Mouse (Mus musculus): ENCODE measurements around the gene Zfp865. TPM values are rescaled to one million over a fixed set of nuclear protein-coding genes. Genes with fewer than 3 reads are reported as not detected.
A peak's percentile ranks its signal among the peaks of the same experiment; 100 is the strongest.
"Not testable (repeated sequence)": the region's sequence is repeated elsewhere in the genome, so short reads cannot be mapped to it uniquely, and the experiment has no call there.

Zfp865 gene
- 10 to 100 TPM; 11.5 to 14.0 TPM for total RNA-seq (2021)
- long read RNA-seq, experiment 1, partial matches to known transcripts = 0 of 1 reads
- long read RNA-seq, experiment 1, other reads (novel, unspliced or antisense) = 0 of 1 reads
- long read RNA-seq, experiment 2, partial matches to known transcripts = 0 of 1 reads
- long read RNA-seq, experiment 2, other reads (novel, unspliced or antisense) = 0 of 1 reads

DNA sequence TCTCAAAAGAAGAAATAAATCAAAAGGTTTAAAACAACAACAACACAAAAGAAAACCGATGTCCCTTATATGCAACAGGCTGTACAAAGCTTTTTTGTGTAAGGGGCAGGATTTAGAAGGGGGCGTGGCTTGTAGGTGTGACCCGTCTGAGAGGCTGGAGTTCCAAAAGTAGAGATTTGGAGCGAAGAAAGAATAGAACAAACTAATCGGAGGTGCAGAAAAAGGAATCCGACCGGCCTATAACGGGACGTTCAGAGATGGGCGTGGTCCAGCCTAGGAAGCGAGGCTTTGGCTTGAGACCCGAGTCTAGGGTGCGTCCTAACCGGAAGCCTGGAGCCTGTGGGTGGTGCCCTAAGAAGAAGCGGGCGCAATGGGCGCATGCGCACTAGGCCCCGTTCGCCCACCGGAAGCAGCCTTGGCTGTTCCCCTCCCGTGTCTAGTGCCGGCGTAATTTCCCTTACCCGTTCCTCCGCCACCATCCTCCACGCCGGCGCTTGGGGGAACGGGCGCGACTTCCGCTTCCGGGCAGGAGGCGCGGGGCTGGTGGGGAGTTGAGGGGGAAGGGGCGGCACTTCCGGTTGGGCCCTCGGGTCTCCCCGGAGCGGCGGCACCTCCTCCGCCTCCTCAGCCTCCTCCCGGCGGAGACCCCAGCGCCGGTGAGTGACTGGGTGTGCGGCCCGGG lies at the start of gene Zfp865, which contains the start of gene Ccdc106:
Gene Zfp865 (plus strand): TSS at position 377 of the 682 bp plus-strand sequence.
Gene Ccdc106 (plus strand): TSS at position 554 of the 682 bp plus-strand sequence.
- DNase-seq = peak; percentile 98 to 100

DNA sequence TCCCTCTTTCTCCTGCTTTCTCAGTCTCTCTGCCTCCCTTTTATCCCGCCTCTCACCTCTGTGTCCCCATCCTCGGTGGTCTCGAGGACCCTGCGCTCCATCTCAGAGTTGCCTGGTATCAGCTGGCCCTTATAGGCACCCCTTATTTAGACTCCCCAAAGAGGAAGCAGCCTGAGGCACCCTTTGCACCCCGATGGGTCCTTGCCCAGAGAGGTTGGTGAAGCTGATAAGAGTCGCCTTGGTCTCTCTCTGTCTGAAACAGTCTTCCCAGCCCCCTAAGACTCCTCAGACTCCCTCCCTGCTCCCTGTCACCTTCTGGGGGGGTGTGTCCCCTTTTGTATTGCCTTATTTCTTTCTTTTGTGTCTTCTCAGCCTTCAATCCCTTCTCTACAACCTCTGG lies 49.1 kb upstream of the Zfp865 start, which contains the start of gene Sbk3:
Gene Sbk3 (minus strand): TSS at position 101 of the 400 bp plus-strand sequence.
- no peak for DNase-seq

DNA sequence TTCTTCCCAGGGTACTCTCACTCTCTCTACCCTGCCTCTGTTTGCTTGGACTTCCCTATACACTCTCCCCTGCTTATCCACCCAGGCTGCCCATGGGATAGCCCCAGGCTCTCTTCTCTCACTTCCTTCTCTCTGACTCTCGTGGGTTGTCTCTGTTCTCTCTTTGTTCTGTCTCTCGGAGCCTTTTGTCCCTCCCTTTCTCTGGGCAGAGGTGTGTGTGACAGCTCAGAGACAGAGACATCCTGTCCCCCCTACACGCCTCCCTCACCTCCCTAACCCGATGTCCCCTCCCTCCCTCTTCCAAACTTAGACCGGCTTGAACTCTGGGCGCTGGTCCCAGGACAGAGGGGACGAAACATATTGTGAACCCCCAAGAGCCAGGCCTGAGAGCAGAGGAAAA lies 48.5 kb upstream of the Zfp865 start:
- DNase-seq = peak; percentile 66 to 79

DNA sequence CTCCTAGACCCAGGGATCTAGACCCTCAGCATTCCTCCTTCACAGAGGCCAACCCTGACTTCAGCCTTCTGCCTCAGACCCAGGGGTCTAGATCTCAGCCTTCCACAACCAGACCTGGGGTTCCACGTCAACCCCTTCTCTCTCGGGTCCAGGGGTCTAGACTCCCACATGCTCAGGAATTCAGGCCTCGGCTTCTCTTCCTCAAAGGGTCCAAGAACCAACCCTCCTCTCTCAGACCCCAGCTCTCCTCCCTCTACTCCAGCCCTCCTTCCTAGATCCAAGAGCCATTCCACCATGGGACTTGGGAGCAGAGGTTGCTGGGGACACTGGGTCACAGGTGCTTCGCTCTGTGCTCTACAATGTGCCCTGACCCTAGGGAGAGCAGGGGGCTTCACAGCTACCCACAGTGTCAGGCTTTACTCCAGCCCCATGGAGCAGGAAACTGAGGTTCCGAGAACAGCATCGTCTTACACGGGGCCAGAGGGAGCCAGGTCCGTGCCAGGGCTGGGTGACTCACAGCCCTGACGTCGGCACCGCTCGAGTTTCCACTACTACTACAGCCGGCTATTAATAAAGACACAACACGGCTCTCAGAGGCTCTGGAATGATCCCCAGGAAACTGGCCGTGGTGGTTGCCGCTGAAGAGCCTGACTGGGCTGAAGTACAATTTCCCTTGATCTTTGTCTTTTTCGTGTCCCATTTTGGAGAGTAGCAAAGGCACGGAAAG lies 47.7 kb upstream of the Zfp865 start:
- peak; percentile 79 to 86 for DNase-seq

DNA sequence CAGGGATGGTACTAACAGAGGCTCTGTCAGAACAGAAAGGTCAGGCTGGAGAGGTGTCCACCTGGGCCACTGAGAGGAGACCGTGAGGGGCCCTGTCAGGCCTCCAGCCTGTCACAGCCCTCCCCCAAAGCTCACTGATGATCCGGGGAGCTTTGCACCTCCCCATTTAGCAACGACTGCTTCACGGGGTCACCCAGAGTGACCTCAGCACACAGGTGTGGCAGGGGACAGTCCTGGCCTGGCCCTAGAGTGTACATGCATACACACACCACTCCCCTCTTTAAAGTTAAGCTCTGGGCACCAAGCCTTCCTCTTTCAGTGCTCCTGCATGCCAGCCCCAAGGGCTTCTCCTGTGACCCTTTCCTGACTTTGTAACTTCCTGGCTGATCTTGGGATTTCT lies 44.7 kb upstream of the Zfp865 start:
- no peak for DNase-seq

DNA sequence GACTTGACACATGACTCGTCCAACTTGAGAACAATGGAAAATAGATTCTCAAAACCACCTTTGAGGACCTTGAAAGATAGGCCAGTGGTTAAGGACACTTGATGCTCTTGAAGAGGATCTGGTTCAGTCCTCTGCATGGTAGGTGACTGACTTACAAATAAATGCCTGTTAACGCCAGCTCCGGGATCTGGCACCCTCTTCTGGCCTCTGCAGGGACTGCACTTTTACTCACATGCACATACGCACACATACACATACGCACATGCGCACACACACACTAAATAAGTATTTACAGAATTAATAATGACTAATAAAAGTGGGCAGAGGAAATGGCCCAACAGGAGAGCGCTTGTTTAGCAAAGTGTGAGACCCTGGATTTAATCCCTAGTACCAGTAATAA lies 43.3 kb upstream of the Zfp865 start:
- DNase-seq = no peak

DNA sequence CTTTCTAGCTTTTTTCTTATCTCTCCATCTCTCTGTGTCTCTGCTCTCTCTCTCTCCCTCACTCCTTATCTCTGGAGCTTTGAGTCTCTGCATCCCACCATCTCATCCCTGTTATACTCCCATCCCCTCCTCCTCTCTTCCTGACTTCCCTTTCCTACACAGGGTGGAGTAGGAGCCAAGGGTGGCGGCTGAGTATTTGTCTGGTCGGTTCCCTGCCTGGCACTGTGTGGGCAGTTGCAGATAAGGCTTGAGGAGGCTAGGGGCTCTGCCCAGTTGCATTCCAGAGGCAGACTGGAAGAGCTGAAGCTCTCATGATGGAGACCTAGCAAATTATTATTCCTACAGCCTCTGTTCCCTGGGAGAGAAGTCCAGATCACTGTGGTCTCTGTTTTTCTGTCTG lies 31.9 kb upstream of the Zfp865 start:
- DNase-seq = no peak

DNA sequence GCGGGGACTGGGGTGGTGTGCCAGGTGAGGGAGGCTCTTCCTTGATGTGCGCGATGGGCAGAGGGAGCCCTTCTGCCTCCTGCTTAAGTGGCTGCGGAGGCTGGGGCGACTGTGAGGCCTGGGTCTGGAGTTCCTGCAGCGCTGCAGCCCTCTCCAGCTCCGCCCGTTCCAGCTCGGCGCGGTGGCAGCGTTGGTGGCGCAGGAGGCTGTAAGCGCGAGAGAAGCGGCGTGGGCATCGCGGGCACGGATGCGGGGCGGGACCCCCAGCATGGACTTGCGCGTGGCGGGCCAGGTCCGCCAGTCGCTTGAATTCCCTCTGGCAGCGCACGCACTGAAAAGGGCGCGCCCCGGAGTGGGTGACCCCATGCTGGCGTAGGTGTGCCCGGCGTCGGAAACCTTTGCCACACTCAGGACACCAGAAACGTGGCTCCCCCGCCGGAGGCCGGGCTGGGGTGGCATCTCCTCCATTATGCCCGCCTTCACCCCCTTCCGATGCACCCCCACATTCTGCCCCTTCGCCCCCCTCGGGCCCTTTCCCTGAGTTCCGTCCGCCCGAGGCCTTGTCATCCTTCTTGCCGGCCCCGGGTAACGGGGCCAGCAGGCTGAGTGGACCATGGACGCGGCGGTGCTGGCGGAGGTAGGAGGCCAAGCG lies 26.7 kb upstream of the Zfp865 start:
- DNase-seq = no peak

DNA sequence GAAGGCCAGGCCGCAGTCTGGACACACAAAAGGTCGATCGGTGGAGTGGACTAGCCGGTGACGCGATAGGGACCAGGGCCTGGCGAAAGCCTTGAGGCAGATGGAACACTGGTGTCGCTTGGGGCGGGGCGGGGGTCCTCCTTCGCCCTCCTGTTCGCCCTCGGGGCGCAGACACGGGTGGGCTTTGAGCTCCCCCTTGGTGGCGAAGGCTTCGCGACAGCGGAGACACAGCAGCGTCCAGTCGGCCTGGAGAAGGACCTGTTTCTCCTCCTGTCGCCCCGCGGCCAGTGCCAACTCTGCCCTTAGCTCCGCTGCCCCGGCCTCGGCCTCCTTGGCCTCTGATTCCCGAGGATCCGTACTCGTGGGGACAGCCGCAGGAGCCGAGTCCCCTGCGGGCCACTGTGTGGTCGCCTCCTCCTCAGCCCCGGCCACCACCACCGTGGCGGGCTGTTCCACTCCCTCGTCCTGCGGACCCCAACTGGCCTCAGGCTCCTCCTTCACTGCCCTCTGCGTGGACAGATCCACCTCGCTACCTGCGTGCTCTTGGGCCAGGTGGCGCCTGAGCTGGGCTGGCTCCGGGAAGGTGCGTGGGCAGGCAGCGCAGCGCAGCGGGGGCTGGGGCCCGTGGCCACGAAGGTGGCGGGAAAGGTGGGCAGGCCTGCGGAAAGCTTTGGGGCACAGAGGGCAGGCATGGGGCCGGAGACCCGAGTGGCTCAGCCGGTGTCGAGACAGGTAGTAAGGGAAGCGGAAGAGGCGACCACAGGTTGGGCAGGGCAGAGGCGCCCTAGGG lies 26.0 kb upstream of the Zfp865 start:
- DNase-seq = no peak

DNA sequence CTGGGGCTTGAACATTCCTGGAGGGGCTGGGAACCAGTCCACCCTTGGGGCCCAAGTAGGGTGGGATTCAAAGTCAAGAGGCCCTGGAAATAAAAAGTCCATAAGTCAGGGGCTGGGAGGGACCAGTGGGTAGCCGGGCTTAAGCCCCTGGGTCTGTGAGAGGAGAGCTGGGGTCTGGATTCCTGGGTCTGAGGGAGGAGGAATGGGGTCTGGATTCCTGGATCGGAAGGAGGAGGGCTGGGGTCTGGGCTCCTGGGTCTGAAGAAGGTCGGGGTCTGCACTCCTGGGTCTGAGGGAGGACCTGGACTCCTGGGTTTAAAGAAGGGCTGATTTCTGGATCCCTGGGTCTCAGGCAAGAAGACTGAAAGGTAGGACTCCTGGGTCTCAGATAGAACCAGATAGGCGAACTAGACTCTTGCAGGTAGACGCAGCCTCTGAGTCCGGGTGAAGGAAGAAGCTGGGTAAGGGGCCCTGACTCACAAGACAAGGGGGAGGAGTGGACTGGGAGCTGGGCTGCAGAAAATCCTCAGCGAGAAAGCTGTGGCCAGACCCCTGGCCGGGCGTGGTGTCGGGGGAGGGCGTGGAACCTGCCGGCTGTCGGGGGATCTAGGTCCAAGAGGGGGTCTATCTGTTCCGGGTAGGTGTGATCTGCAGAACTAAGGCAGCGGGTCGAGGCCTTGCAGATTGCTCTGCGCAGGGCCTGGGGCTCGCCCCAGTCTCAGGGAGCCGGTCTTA lies 24.7 kb upstream of the Zfp865 start:
- DNase-seq = no peak

DNA sequence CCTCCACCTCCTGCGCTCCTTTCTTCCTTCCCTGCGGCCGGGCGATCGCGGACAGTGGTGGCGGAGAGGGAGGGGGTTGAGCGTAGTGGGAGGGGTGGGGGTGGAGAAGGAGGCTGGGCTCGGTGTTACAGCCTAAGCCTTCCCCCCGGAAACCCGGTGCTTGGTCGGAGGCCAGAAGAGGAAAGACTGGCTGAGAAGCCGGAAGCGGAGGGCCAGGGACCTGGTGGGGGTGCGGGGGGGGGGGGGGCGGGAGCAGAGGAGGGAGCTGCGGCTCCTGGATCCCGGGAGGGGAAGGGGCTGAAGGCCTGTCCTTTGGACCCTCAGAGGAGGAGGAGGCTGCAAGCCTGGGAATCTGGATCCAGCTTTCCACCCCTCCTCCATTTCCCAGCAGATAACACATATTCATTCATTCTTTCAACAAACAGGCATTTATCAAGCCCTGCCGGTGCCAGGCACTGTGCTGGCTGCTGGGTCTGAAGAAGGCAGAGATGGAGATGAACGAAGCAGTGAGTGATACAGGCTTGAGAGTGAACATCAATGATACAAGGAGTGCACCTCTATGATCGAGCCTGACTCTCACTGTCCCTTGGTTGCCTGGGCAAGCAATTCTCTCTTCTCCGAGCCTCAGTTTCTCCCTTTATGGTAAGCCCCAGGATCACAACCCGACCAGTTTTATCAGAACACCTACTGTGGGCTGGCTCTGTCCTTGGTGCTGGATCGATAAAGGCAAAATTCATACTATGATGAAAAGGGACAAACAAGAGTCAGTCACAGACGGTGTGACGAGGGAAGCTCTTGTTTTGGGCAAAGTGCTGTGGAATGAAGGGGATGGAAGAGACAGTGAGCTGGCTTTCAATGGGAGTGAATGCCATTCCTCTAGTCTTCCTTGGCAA lies 23.9 kb upstream of the Zfp865 start, which contains the start of gene Zfp579:
Gene Zfp579 (minus strand): TSS at position 156 of the 893 bp plus-strand sequence.
- DNase-seq = peak; percentile 92 to 93

DNA sequence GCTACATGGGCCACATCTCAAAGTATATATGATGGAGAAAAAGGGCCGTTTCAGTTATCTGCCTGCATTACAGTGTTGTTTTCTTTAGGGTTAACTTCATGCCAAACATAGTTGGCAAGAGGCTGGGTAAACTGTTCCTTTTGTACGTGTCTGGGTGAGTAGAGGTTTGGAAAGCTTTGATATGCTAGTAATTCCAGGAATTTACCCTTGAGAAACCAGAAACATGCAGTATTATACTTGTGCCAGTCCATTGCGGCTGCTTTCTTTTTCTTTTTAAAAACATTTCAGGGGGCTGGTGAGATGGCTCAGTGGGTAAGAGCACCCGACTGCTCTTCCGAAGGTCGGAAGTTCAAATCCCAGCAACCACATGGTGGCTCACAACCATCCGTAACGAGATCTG lies 23.2 kb upstream of the Zfp865 start:
- DNase-seq = no peak

DNA sequence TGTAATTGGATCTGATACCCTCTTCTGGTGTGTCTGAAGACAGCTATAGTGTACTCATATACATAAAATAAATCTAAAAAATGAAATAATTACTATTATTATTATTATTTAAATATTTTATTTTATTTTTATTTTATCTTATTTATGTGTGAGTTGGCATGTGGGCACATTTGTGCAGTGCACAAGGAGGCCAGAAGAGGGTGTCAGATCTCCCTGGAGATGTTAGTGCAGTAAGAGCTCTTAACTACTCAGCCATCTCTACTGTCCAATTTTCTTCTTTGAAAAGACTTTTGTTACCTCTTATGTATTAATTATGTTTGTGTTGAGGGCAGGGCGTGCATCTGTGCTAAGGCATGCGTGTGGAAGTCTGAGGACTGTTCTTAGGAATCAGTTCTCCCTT lies 20.3 kb upstream of the Zfp865 start:
- no peak for DNase-seq

DNA sequence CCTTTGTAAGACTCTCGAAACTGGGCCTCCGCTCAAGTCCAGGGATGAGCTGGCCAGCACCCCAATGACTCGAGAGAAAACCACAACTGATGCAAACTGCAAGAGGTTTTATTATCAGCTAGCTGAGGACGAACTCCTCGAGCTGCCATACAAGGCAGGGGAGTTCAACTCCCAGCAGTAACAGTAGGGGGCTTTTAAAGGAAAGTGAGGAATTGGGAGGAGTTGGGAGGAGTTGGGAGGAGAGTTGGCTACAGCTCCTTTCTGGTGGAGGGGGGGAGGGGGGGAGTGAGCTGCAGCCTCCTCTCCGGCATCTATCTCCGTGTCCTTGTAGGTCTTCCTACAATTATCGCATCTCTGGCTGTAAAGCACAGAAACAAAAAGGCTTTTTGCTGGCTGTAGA lies 17.3 kb upstream of the Zfp865 start:
- DNase-seq = not testable (repeated sequence)

DNA sequence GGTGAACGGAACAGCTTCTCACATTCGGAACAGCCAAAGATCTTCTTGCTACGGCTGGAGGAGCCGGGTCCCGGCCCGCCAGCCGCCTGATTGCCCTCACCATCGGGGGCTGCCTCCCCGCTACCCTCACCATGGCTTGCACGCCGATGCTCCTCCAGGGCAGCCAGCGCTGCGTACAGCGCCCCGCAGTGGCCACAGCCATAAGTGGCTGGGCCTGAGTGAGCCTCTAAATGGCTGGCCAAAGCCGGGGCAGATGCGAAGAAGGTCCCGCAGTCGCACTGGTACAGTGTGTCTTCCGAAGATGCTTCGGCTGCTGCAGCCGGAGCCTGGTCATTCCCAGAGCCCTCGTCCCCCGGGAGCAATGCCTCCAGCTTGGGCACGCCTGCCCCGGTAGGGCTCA lies 11.9 kb upstream of the Zfp865 start:
- DNase-seq = no peak

DNA sequence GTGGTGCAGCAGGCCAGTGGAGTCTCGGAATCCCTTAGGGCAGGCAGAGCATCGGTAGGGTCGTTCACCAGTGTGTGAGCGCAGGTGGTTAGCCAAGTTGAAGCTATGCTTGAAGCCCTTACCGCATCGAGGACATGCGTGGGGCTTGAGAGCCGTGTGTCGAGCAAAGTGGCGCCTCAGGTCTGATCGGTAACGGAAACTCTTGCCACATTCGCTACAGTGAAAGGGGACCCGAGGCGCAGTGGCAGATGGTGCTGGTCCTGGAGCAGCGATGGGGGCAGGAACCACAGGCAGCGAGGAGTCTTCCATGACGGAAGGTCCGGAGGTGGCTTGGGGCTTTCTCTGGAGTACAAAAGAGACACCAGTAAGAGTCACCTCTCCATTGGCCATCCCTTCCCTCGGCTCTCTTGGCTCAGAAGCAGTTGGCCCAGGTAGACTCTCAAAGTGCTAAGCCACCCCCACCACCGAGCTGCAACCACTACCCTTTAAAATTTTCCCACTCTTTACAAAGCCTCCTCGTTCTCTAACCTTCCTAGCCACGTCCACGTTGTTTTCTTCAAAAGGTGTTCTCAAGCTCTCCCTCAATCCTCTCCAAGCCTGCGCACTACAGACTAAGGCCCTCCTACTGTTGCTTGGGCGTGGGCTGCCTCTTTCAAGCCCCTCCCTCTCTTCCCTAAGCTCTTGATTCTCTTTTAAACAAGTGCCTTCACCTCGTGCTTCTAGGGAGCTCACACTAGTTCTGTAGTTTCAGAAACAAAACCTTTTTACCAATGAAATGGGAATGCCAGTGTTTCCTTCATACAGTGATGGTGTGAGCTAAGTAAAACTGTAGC lies 7.3 kb upstream of the Zfp865 start:
- DNase-seq = no peak

DNA sequence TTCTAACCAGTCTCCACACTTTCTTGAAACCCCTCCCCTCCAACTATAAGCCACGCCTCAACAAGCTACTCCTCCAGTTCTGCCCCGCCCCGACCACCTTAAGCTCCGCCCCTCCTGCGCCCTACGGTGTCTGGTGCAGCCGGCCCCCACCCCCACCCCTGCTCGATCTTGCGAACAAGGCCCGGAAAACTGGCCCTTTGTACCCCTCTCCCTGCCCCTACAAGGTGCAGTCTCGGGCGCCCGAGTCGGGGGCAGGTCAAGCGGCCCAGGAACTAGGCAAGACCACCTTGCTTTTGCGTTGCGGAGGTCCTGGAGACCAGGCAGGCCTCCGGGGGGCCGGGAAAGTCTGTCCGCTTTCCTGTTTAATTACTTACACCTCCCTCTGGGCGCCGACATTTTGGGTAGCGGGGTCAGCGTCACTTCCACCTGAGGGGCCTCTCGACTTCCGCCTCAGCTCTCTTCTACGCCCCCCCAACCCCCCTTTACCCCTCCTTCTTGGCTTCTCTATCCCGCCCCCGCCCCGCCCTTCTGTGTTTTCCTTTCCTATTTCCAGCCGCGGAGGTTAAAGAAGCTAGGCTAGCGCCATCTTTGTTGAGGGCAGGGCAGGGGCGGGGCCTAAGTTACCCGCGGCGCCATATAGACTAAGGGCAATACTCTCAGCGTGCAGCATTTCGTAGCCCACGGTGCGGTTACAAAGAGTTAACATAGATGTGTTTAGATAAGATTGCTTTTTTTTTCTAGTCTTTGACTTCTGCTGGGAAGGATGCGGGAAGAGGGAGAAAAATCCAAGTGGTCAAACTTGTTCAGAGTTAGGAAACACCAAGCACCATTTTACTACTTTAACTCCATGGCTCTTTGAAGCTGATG lies 5.7 kb upstream of the Zfp865 start, which contains the start of the genes Zfp524 and Fiz1:
Gene Zfp524 (plus strand): TSS at position 165 of the 867 bp plus-strand sequence.
Gene Fiz1 (minus strand): TSS at position 447 of the 867 bp plus-strand sequence.
- DNase-seq = peak; percentile 96 to 100
